Mouse (Mus musculus): Measurements from ENCODE around the gene Lrp5.

DNA sequence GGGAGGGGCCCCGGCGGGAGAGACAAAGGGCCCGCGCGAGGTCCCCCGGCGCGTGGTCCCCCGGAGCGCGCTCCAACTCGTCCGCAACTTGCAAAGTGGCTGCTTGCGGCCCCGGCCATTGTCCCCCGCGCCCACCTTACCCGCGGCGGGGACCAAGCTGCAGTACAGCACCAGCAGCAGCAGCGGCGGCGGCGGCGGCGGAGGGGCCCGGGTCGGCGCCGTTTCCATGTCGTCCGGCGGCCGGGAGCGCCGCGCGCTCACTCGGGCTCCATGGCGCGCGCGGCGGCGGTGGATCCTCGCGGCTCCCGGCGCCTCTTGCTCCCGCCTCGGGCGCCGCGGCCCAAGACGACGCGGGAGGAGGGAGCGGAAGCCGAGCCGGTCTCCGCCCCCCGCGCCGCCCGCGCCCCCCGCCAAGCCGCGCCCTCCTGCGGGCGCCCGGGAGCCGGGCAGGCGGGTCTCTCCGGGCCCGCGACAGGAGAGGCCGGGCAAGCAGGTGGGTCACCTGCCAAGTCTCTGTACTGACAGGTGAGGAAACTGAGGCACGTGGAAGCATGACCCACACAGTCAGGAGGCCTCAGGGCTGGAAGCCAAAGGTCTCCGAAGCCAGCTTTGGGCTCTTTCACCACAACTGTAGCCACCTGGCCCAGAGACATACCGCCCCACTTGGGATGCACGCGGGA, at the start of gene Lrp5:
- TF ChIP-seq CTCF (IDR thresholded peaks at IDR 0.05; ENCODE audit: low read depth), result 0 out of 2 replicates have a peak, but pooled peaks have one; percentile 4
- TF ChIP-seq EP300 (optimal IDR thresholded peaks at IDR 0.05), result no peak
